Mouse (Mus musculus) adrenal gland, postnatal 36 days (tissue): ENCODE measurements at regions not wholly inside any gene's neighbourhood (a gene's known extent, or its start where the extent isn't known, plus 50 kb on each side); places are given as distances from the start of the nearest gene placed in this dataset.
"Not testable (repeated sequence)": the region's sequence is repeated elsewhere in the genome, so short reads cannot be mapped to it uniquely, and the experiment has no call there.

Experiments
- DNase-seq, 2 experiments: peaks; one replicate each; pipeline ENCODE4 v3.0.0; 2021; ENCODE audit warnings: mixed read lengths in 1 of 2

GRCm38 (mm10) chr8:88903094-88903493, 140.9 kb downstream of the Sall1 start:
- no peak for DNase-seq

GRCm38 (mm10) chr8:88883751-88884390, 160.1 kb downstream of the Sall1 start:
- no peak for DNase-seq

- DNase-seq: peak; percentile 37 to 50
Observed at GRCm38 (mm10) chr8:88879857-88880256, 164.1 kb downstream of the Sall1 start.

- no peak for DNase-seq
Observed at GRCm38 (mm10) chr8:88877921-88878320, 166.0 kb downstream of the Sall1 start.

- peak; percentile 30 to 44 for DNase-seq
Observed at GRCm38 (mm10) chr8:88862846-88863455, 166.1 kb downstream of the Cyld start.

- peak; percentile 14 to 76 for DNase-seq
Observed at GRCm38 (mm10) chr8:88857216-88857615, 160.4 kb downstream of the Cyld start.

GRCm38 (mm10) chr8:88853200-88853599, 156.4 kb downstream of the Cyld start:
- no peak for DNase-seq

- DNase-seq: no peak
Observed at GRCm38 (mm10) chr8:88845916-88846315, 149.1 kb downstream of the Cyld start.

- no peak for DNase-seq
Observed at GRCm38 (mm10) chr8:88844370-88844769, 147.5 kb downstream of the Cyld start.

GRCm38 (mm10) chr8:88842451-88842850, 145.6 kb downstream of the Cyld start:
- peak; percentile 11 to 47 for DNase-seq

GRCm38 (mm10) chr8:88840096-88840495, 143.3 kb downstream of the Cyld start:
- DNase-seq: no peak

- no peak for DNase-seq
Observed at GRCm38 (mm10) chr8:88835756-88836291, 139.0 kb downstream of the Cyld start.

- DNase-seq: no peak
Observed at GRCm38 (mm10) chr8:88825816-88826215, 129.0 kb downstream of the Cyld start.

- no peak for DNase-seq
Observed at GRCm38 (mm10) chr8:88823931-88824330, 127.1 kb downstream of the Cyld start.

GRCm38 (mm10) chr8:88820275-88820850, 123.5 kb downstream of the Cyld start:
- DNase-seq: no peak

GRCm38 (mm10) chr8:88816461-88816860, 119.6 kb downstream of the Cyld start:
- no peak for DNase-seq

- DNase-seq: no peak
Observed at GRCm38 (mm10) chr8:88814246-88814645, 117.4 kb downstream of the Cyld start.

GRCm38 (mm10) chr8:88812901-88813676, 116.3 kb downstream of the Cyld start:
- DNase-seq: no peak

GRCm38 (mm10) chr8:88806851-88807250, 110.0 kb downstream of the Cyld start:
- not testable (repeated sequence) for DNase-seq
